Mouse (Mus musculus) urinary bladder, adult 2 months (tissue): Measurements from ENCODE around the gene Clec10a. TPM values are rescaled to one million over a fixed set of nuclear protein-coding genes. Genes with fewer than 3 reads are reported as not detected.

ENCODE experiments used
- DNase-seq: peaks from one replicate; pipeline ENCODE4 v3.0.0; 2022; ENCODE audit warnings: low spot score
- polyA plus RNA-seq: library from polyadenylated mRNA; depleted of rRNA; stranded (reverse); fragments of >200 nt; gene quantifications from 2 replicates; pipeline ENCODE4 v1.2.3, GENCODE M21; 2012; rRNA removed

Gene Clec10a
- polyA plus RNA-seq, 1 experiment = 49.2 TPM

DNA sequence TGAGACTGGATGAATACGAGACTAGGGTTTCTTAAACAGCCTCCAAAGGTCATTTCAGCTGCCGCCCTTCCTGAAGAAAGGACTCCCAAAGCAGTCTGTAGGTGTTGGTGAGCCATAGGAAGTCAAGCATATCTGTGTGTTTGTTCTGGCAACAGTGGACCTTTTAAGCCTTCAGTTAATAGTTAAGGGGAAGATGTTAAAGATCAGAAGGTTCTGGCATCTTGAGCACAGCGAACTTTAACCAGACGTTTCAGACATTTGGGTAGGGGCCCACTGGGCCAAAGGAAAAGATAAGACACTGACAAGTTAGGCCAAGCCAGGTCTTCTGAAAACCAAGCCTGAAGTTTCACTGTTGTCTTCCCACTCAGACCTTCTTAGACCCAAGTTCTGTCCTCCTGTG is 62.0 kb downstream of the Clec10a start:
- DNase-seq = no peak

DNA sequence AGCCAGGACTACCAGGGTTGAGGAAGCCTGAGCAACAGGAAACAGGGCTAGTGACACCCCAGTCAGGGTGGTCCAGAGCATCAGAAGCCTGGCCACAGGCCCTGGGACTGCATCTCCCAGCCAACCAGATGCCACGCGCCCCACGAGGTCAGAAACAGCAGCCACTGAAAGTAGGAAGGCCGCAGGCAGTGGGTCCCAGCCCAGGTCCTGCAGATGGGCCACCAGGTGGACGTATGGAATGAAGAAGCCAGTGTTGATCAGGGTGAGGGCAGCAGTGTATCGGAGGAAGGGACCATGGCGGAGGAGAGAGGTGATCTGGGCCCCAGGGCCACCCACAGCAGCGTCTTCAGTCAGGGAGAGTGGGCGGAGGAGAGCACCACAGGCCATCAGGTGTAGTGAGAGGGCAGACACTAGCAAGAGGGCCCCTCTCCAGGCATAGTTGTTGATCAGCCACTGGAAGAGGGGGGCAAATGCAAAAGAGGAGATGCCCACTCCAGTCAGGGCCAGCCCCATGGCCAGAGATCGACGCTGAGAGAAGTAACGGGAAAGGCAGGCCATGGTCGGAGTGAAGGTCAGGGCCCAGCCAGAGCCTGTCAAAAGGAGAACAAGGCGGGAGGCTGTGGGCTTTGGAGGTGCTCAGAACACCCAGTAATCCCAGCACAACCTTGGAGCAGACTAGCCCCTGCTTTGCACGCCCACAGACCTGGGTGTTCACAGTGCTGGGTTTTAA is 62.9 kb downstream of the Clec10a start:
- no peak for DNase-seq

DNA sequence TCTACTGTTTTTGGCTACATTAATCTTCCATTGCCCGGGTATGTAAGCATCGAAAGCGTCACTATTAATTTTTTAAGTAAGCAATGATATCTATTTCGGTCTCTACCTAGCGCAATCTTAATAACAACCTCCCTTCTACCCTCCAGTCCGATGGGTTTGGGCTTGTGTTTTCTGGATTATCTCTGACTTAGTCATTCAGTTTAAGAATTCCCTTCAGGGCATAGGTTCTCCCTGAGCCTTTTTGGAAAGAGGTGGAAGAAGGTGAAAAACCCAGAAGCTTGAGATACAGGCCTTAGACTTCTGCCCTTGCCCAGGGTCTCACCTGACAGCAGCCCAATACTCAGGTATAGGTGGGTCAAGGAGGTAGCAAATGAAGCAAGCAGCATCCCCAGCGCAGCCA is 63.9 kb downstream of the Clec10a start:
- DNase-seq = no peak

DNA sequence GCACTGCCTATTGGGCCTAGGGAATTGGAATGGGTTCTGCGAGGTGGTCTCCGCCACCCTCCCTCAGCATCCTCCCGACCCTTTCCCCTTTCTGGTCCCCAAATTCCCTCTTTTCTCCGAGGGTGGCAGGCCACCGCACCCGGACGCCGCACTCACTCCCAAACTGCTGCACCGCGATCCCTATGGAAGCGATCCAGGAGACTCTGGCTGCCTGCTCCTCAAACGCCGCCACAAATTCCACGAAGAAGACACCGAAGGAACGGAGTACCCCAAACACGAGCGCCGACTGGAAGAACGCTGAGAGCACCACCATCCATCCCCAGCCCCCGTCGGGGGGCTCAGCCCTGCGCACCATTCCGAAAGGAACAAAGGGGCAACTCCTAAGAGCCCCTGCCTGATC is 64.3 kb downstream of the Clec10a start:
- DNase-seq = no peak

Other genes with a start within 250 kb of the Clec10a start
- gene Gps2, start 242.3 kb upstream of the Clec10a start, polyA plus RNA-seq = 56.3 and 63.2 TPM in 2 replicates
- gene Eif5a, start 234.2 kb upstream of the Clec10a start, polyA plus RNA-seq = 565 and 624 TPM in 2 replicates
- gene Ybx2, start 220.4 kb upstream of the Clec10a start, polyA plus RNA-seq = 3.7 and 6.2 TPM in 2 replicates
- 146 and 167 TPM in 2 replicates for gene Slc2a4, start 208.0 kb upstream of the Clec10a start, polyA plus RNA-seq
- 67.1 and 69.1 TPM in 2 replicates for gene Cldn7, start 191.4 kb upstream of the Clec10a start, polyA plus RNA-seq
- gene Ctdnep1, start 175.0 kb upstream of the Clec10a start, polyA plus RNA-seq = 82.0 and 95.4 TPM in 2 replicates
- gene Elp5, start 173.7 kb upstream of the Clec10a start, polyA plus RNA-seq = 57.6 and 61.4 TPM in 2 replicates
- gene Gabarap, start 165.1 kb upstream of the Clec10a start, polyA plus RNA-seq = 374 and 440 TPM in 2 replicates
- 35.8 and 36.4 TPM in 2 replicates for gene Phf23, start 160.4 kb upstream of the Clec10a start, polyA plus RNA-seq
- gene Dvl2, start 155.6 kb upstream of the Clec10a start, polyA plus RNA-seq = 11.9 and 16.7 TPM in 2 replicates
- 95.7 and 100 TPM in 2 replicates for gene Acadvl, start 140.8 kb upstream of the Clec10a start, polyA plus RNA-seq
- gene Dlg4, start 139.3 kb upstream of the Clec10a start, polyA plus RNA-seq = 28.0 and 31.9 TPM in 2 replicates
- 0.07 TPM in 1 of 2 replicates, not detected in the other for gene Asgr1, start 102.1 kb upstream of the Clec10a start, polyA plus RNA-seq
- gene Asgr2, start 63.6 kb upstream of the Clec10a start, polyA plus RNA-seq = 2.0 and 2.5 TPM in 2 replicates
- gene Mgl2, start 25.9 kb upstream of the Clec10a start, polyA plus RNA-seq = 41.3 and 51.9 TPM in 2 replicates
- gene Slc16a11, start 56.6 kb downstream of the Clec10a start, polyA plus RNA-seq = 3.0 and 4.8 TPM in 2 replicates
- 7.0 and 8.5 TPM in 2 replicates for gene Slc16a13, start 64.9 kb downstream of the Clec10a start, polyA plus RNA-seq
- gene Bcl6b, start 73.6 kb downstream of the Clec10a start, polyA plus RNA-seq = 4.0 and 4.1 TPM in 2 replicates
- gene 0610010K14Rik, start 81.7 kb downstream of the Clec10a start, polyA plus RNA-seq = 55.2 and 69.0 TPM in 2 replicates
- 7.4 and 8.7 TPM in 2 replicates for gene Gm21988, start 83.6 kb downstream of the Clec10a start, polyA plus RNA-seq
- gene Rnasek, start 83.6 kb downstream of the Clec10a start, polyA plus RNA-seq = 128 and 143 TPM in 2 replicates
- gene Alox12, start 99.2 kb downstream of the Clec10a start, polyA plus RNA-seq = 14.7 and 15.3 TPM in 2 replicates
- 0.14 and 0.21 TPM in 2 replicates for gene Alox12e, start 166.4 kb downstream of the Clec10a start, polyA plus RNA-seq
- 0.80 and 1.3 TPM in 2 replicates for gene Alox15, start 195.8 kb downstream of the Clec10a start, polyA plus RNA-seq